27 mouse cellular contexts compared by ENCODE assay signal in genomic region chr11:75498126-75498525, GRCm38 (mm10). TPM values are rescaled to one million over a fixed set of nuclear protein-coding genes. Genes with fewer than 3 reads are reported as not detected.
DNase-seq lines count a peak whose midpoint lies in the region; ATAC-seq and TF ChIP-seq lines count a peak whose summit lies in the region.
"Had no signal": no experiment of that assay in that cellular context is flagged by ENCODE, and none has a peak within 500 bp of the region (broad histone marks: within the 10 kb centered on the region; RNA-seq: fewer than 3 reads in every experiment).

No protein-coding gene starts in this region.

- H3K9me3 ChIP-seq in heart, embryonic 16.5 days (replicated peaks; ENCODE audit: control insufficient read depth, low read length): no peaks in the 10 kb centered on the region
- H3K9me3 ChIP-seq in forebrain, postnatal 0 days (ENCODE audit: low read length): no peaks in the 10 kb centered on the region
- H3K9me3 ChIP-seq: G1E; hindbrain, embryonic 10.5 days; intestine, embryonic 15.5 days; limb, embryonic 10.5 days; liver, embryonic 13.5 days; midbrain, embryonic 15.5 days; neural tube, embryonic 12.5 days had no signal

- WGBS in heart, embryonic 16.5 days: 26% methylated on average over 1 of the region's 1 CpGs
- WGBS in forebrain, postnatal 0 days: 79% methylated on average over 1 of the region's 1 CpGs

- DNase-seq in gastrocnemius, adult 2 months: peak; percentile 49
- DNase-seq in gastrocnemius, postnatal 4 days (ENCODE audit: low spot score in 2 of 2): no peak
- DNase-seq in heart, postnatal 36 days: no peak
- peak; percentile 69 to 72 for DNase-seq in heart, postnatal 10 days
- no peak for DNase-seq in kidney, postnatal 25 days
- DNase-seq in forebrain, postnatal 0 days: no peak
- DNase-seq: B cell, adult 2 months; cerebellum, adult 11 months; cerebellum, adult 9-11 months; kidney, adult 8-10 months; kidney, postnatal 10 days; liver, embryonic 13.5 days; lung, embryonic 14.5 days; lung, postnatal 36 days; right cerebral cortex, postnatal 25 days; thymus, postnatal 14 days had no signal

- intact Hi-C loops in gastrocnemius, adult 2 months (cut with DNase I): no loop called here
- intact Hi-C loops in heart, postnatal 36 days (cut with DNase I): no loop called here
- intact Hi-C loops in heart, postnatal 10 days (cut with DNase I): no loop called here

- 0 out of 2 replicates have a peak, but pooled peaks have one; percentile 14 for ATAC-seq in heart, embryonic 16.5 days (replicated peaks; ENCODE audit: extremely low read depth, insufficient read depth, low FRiP score)
- ATAC-seq in forebrain, postnatal 0 days: no peak
- ATAC-seq: forebrain, embryonic 16.5 days; hindbrain, embryonic 16.5 days; intestine, embryonic 15.5 days; midbrain, embryonic 15.5 days; Patski had no signal

- no peaks in the 10 kb centered on the region for H3K27me3 ChIP-seq in heart, embryonic 16.5 days (ENCODE audit: control insufficient read depth, insufficient read depth, low read length)
- no peaks in the 10 kb centered on the region for H3K27me3 ChIP-seq in forebrain, postnatal 0 days (ENCODE audit: insufficient read depth, low read length)
- H3K27me3 ChIP-seq: CH12.LX; intestine, embryonic 15.5 days; liver, embryonic 13.5 days; midbrain, embryonic 15.5 days; neural tube, embryonic 12.5 days; Patski had no signal

- H3K27ac ChIP-seq in gastrocnemius, adult 2 months: peak overlapping the region; percentile 64
- peak overlapping the region; percentile 40; the same call in 1 of the 2 replicates for H3K27ac ChIP-seq in heart, embryonic 16.5 days (ENCODE audit: low read length)
- H3K27ac ChIP-seq in forebrain, postnatal 0 days (ENCODE audit: low read depth, low read length): no peak overlapping the region
- H3K27ac ChIP-seq: hindbrain, embryonic 10.5 days; limb, embryonic 10.5 days; liver, embryonic 13.5 days; midbrain, embryonic 15.5 days; neural tube, embryonic 12.5 days had no signal

- peaks cover 6% of the 10 kb centered on the region; the same call in 1 of the 2 replicates for H3K4me1 ChIP-seq in heart, embryonic 16.5 days (ENCODE audit: control insufficient read depth, insufficient read depth, low read length)
- no peaks in the 10 kb centered on the region for H3K4me1 ChIP-seq in forebrain, postnatal 0 days (ENCODE audit: insufficient read depth)
- H3K4me1 ChIP-seq: hindbrain, embryonic 10.5 days; intestine, embryonic 15.5 days; limb, embryonic 10.5 days; liver, embryonic 13.5 days; midbrain, embryonic 15.5 days; neural tube, embryonic 12.5 days had no signal

- peaks cover 92% of the 10 kb centered on the region for H3K36me3 ChIP-seq in heart, embryonic 16.5 days (ENCODE audit: control insufficient read depth, insufficient read depth)
- peaks cover 96% of the 10 kb centered on the region for H3K36me3 ChIP-seq in forebrain, postnatal 0 days (ENCODE audit: insufficient read depth)

- H3K4me2 ChIP-seq in heart, embryonic 16.5 days (ENCODE audit: low read depth, low read length): no peak overlapping the region
- no peak overlapping the region for H3K4me2 ChIP-seq in forebrain, postnatal 0 days (ENCODE audit: low read depth)
- H3K4me2 ChIP-seq: intestine, embryonic 15.5 days; liver, embryonic 13.5 days; lung, embryonic 14.5 days; midbrain, embryonic 15.5 days; neural tube, embryonic 12.5 days had no signal

- no peak for TF ChIP-seq CTCF in gastrocnemius, adult 2 months (IDR thresholded peaks at IDR 0.05)
- TF ChIP-seq CTCF in forebrain, postnatal 0 days (IDR thresholded peaks at IDR 0.05; ENCODE audit: low read depth): no peak

- no peak overlapping the region for H3K4me3 ChIP-seq in gastrocnemius, adult 2 months
- no peak overlapping the region for H3K4me3 ChIP-seq in heart, embryonic 16.5 days (ENCODE audit: low read length)
- no peak overlapping the region for H3K4me3 ChIP-seq in forebrain, postnatal 0 days (ENCODE audit: low read depth, low read length)
- H3K4me3 ChIP-seq: hindbrain, embryonic 10.5 days; intestine, embryonic 15.5 days; limb, embryonic 10.5 days; liver, embryonic 13.5 days; midbrain, embryonic 15.5 days; neural tube, embryonic 12.5 days had no signal

- H3K9ac ChIP-seq in heart, embryonic 16.5 days (ENCODE audit: low read length): no peak overlapping the region
- no peak overlapping the region for H3K9ac ChIP-seq in forebrain, postnatal 0 days
- H3K9ac ChIP-seq: intestine, embryonic 15.5 days; liver, embryonic 13.5 days; lung, embryonic 14.5 days; midbrain, embryonic 15.5 days; neural tube, embryonic 12.5 days had no signal

RNA-seq across cellular contexts. Expression of gene Prpf8, which starts 11.5 kb away (rescaled TPM):
- 10 to 100 TPM; 69.3 to 76.7 TPM for total RNA-seq in gastrocnemius, adult 2 months (2021)
- total RNA-seq in gastrocnemius, postnatal 4 days (2021): 10 to 100 TPM; 97.2 TPM
- 31.4 and 34.1 TPM in 2 replicates for polyA plus RNA-seq in heart, embryonic 16.5 days (2015; fragmentation: Nextera tagmentation; extraction: Ambion mirVana)
- 10 to 100 TPM; 82.9 to 92.8 TPM for total RNA-seq in heart, postnatal 36 days (2021)
- total RNA-seq in heart, postnatal 10 days (2021): 100 to 1,000 TPM; 103 to 109 TPM
- 89.0 and 120 TPM in 2 replicates for total RNA-seq in forebrain, postnatal 0 days (2014; rRNA removed)
- 25.6 and 27.9 TPM in 2 replicates for polyA plus RNA-seq in forebrain, postnatal 0 days (2015; fragmentation: Nextera tagmentation; extraction: Ambion mirVana)

RNA-seq across cellular contexts. Expression of gene Rilp, which starts 11.8 kb away (rescaled TPM):
- 10 to 100 TPM; 33.4 to 41.9 TPM for total RNA-seq in gastrocnemius, adult 2 months (2021)
- total RNA-seq in gastrocnemius, postnatal 4 days (2021): 10 to 100 TPM; 16.4 to 24.5 TPM
- polyA plus RNA-seq in heart, embryonic 16.5 days (2015; fragmentation: Nextera tagmentation; extraction: Ambion mirVana): 11.0 and 13.3 TPM in 2 replicates
- total RNA-seq in heart, postnatal 36 days (2021): 10 to 100 TPM; 51.4 to 52.3 TPM
- total RNA-seq in heart, postnatal 10 days (2021): 10 to 100 TPM; 32.2 to 34.5 TPM
- total RNA-seq in forebrain, postnatal 0 days (2014; rRNA removed): 0.67 and 1.6 TPM in 2 replicates
- polyA plus RNA-seq in forebrain, postnatal 0 days (2015; fragmentation: Nextera tagmentation; extraction: Ambion mirVana): 2.9 and 4.9 TPM in 2 replicates

RNA-seq across cellular contexts. Expression of gene Scarf1, which starts 15.2 kb away (rescaled TPM):
- total RNA-seq in gastrocnemius, adult 2 months (2021): 1 to 10 TPM; 2.4 to 5.7 TPM
- 1 to 10 TPM; 7.5 to 9.0 TPM for total RNA-seq in gastrocnemius, postnatal 4 days (2021)
- 11.0 and 14.0 TPM in 2 replicates for polyA plus RNA-seq in heart, embryonic 16.5 days (2015; fragmentation: Nextera tagmentation; extraction: Ambion mirVana)
- total RNA-seq in heart, postnatal 36 days (2021): 10 to 100 TPM in 1 of 2 experiments, 1 to 10 TPM in 1; 9.1 to 10.3 TPM
- total RNA-seq in heart, postnatal 10 days (2021): 10 to 100 TPM; 15.9 to 17.8 TPM
- 4.0 and 4.5 TPM in 2 replicates for total RNA-seq in forebrain, postnatal 0 days (2014; rRNA removed)
- 3.1 and 3.5 TPM in 2 replicates for polyA plus RNA-seq in forebrain, postnatal 0 days (2015; fragmentation: Nextera tagmentation; extraction: Ambion mirVana)

RNA-seq across cellular contexts. Expression of gene Slc43a2, which starts 33.4 kb away (rescaled TPM):
- total RNA-seq in gastrocnemius, adult 2 months (2021): 10 to 100 TPM; 19.0 to 41.6 TPM
- 10 to 100 TPM; 22.2 to 25.0 TPM for total RNA-seq in gastrocnemius, postnatal 4 days (2021)
- 3.0 and 4.3 TPM in 2 replicates for polyA plus RNA-seq in heart, embryonic 16.5 days (2015; fragmentation: Nextera tagmentation; extraction: Ambion mirVana)
- 10 to 100 TPM; 17.7 to 22.2 TPM for total RNA-seq in heart, postnatal 36 days (2021)
- total RNA-seq in heart, postnatal 10 days (2021): 10 to 100 TPM; 14.2 to 17.3 TPM
- 16.5 and 24.0 TPM in 2 replicates for total RNA-seq in forebrain, postnatal 0 days (2014; rRNA removed)
- polyA plus RNA-seq in forebrain, postnatal 0 days (2015; fragmentation: Nextera tagmentation; extraction: Ambion mirVana): 10.4 and 14.1 TPM in 2 replicates

RNA-seq across cellular contexts. Expression of gene Tlcd2, which starts 36.6 kb away (rescaled TPM):
- total RNA-seq in gastrocnemius, adult 2 months (2021): 1 to 10 TPM; 2.6 to 3.1 TPM
- 10 to 100 TPM in 1 of 2 experiments, 1 to 10 TPM in 1; 9.6 to 12.6 TPM for total RNA-seq in gastrocnemius, postnatal 4 days (2021)
- polyA plus RNA-seq in heart, embryonic 16.5 days (2015; fragmentation: Nextera tagmentation; extraction: Ambion mirVana): 11.2 and 12.1 TPM in 2 replicates
- 1 to 10 TPM; 5.4 to 7.1 TPM for total RNA-seq in heart, postnatal 36 days (2021)
- total RNA-seq in heart, postnatal 10 days (2021): 1 to 10 TPM; 8.1 to 9.3 TPM
- 0.31 and 1.4 TPM in 2 replicates for total RNA-seq in forebrain, postnatal 0 days (2014; rRNA removed)
- polyA plus RNA-seq in forebrain, postnatal 0 days (2015; fragmentation: Nextera tagmentation; extraction: Ambion mirVana): 0.79 and 1.2 TPM in 2 replicates
- polyA plus RNA-seq: G1E had no signal

Comparison
In these comparisons a context has a peak if more than half of its experiments do, and no peak if none do; other contexts are left out.
1. DNase-seq: peak in gastrocnemius, adult 2 months (single experiment) and heart, postnatal 10 days (2 of 2); none in gastrocnemius, postnatal 4 days (0 of 2), heart, postnatal 36 days (0 of 2), kidney, postnatal 25 days (0 of 2) and forebrain, postnatal 0 days (single experiment).